Mouse (Mus musculus): ENCODE results near the gene Plau.

The Plau gene

DNA sequence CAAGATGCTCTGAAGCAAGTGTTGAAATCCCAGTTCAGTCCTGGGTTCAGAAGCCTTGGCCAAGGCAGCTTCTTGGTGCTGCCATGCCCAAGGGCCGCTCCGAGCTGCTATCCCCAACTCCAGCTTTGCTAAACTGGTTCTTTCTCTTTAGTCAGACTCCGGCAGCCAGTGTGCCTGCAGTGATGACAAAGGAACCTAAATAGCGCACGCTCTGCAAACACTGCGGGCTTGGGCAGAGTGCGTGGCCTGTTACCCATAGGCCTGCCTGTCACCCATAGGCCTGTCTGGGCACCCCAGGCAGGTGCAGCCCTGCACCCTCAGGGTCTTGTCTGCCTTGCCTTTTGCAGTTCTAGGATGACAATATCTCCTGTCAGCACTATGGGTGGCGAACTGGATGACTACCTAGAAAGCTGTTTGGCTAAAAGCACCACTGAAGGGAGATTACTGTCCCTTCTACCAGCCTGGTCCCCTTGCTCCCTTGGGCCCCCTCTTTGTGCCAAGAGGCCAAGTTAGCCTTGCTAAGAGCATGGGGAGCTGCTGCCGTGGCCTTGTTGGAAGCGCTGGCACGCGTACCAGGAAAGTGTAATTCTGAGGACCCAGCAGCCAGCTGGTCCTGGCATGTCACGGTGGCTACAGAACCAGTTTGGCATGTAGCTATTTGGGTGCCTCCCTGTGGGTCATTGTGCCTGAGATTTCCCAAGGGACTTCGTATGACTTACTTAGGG is 30.2 kb upstream of the Plau start:
- DNase-seq (ENCODE audit: low spot score): no peak

GRCm38 (mm10) chr14:20809349-20809748 is 27.1 kb upstream of the Plau start:
- DNase-seq (ENCODE audit: low spot score): no peak

- no peak for DNase-seq (ENCODE audit: low spot score)
These were observed 26.6 kb upstream of the Plau start for GRCm38 (mm10) chr14:20809820-20810219.

DNA sequence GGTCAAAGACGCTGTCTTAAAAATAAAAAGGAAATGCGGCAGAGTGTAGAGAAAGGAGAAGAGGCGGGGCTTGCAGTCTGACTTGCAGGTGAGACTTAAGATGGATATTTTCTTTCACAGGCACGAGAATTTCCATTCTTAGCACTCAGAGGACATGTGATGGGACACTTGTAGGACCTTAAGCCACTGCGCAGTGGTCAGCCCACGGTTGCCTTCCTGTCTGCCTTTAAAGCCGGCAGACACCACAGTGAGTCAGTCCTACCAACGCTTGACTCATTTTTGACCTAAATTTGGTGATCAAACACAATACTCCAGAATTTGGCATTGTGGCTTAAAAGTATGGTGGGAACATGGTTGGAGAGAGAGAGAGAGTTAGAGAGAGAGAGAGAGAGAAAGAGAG is 25.2 kb upstream of the Plau start:
- no peak for DNase-seq (ENCODE audit: low spot score)

- no peak for DNase-seq (ENCODE audit: low spot score)
These were observed 24.6 kb upstream of the Plau start for GRCm38 (mm10) chr14:20811779-20812406.

DNA sequence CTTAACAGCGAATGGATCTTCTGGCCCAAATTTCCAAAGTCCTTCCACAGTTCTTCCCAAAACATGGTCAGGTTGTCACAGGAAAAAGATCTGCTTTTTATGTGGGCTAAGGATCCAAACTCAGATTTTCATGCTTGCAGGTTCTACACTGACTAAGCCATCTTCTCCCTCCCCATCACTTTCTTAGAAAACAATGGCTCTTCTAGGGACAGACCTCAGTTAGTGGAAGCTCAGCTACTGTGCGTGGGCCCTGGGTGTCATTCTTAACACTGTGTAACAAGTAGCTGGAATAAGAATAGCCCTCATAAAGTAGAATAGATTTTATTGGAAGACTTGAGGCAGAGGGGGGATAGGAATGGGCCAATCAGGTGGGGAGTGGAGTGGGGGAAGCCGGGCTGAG is 21.0 kb upstream of the Plau start:
- no peak for DNase-seq (ENCODE audit: low spot score)

DNA sequence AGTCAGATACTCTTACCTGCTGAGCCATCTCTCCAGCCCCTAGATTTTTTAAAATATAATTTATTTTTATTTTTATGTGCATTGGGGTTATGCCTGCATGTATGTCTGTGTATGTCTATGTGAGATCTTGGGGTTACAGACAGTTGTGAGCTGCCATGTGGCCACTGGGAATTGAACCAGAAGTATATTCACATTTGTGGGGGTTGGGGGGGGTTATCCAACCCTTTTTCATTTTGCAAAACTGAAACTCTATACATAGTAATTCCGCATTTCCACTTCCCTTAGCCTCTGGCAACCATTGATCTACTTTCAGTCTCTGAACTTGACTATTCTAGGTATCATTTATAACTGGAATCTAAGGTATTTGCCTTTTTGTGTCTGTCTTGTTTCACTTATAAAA is 11.9 kb upstream of the Plau start:
- DNase-seq (ENCODE audit: low spot score): no peak

DNA sequence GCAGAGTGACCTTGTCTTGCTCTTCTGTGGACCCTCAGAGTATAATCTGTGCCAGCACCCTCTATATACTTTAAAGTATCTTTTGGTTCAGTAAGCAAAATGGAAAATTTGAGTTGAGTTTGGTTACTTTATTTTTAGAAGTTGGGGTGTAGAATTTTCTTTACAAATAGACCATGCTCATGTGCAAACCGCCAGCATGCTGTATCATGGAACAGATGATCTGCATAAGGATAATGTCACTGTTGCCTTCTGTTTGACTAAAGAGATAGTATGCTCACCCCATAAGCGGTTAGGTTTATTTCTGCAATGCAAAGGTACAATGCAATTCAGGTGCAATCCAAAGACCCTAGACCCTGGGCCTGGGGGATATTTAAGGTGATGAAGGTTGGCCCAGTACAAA is 10.9 kb upstream of the Plau start:
- no peak for DNase-seq (ENCODE audit: low spot score)

DNA sequence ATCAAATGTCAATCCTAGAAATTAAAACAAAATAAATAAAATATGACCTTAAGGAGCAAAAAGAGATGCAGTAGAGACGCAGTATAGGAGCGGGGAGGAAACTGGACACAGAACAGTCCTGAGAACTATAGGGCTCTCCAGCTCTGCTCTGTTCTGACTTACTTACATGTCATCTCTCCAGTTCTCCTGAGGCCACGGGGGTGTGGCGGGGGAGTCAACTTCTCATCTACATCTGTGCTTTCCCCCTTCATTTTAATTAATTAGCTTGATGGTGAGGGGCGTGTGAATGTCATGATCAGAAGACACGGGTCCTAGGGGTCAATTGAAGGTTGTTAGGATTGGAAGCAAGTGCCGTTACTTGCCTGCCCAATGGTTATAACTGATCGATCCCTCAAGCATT is 9.4 kb upstream of the Plau start:
- DNase-seq (ENCODE audit: low spot score): no peak

DNA sequence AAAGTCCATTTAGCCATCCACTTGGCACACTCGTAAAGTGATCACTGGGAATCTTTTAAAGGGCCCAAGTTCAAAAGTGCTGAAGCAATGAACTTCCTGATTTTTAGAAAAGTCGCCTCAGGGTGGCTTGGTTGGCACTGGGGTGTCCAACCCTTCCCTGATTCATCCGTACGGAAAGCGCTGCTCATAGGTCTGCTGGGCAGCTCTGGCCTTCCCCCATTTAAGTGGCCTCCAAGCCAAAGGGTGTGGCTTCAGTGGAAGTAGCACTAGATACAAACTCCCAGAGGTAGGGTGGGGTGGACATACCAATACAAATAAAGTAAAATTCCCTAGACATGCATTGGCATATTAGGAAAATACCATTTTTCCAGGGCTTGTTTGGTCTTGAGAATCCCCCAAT is 9.0 kb upstream of the Plau start:
- no peak for DNase-seq (ENCODE audit: low spot score)

DNA sequence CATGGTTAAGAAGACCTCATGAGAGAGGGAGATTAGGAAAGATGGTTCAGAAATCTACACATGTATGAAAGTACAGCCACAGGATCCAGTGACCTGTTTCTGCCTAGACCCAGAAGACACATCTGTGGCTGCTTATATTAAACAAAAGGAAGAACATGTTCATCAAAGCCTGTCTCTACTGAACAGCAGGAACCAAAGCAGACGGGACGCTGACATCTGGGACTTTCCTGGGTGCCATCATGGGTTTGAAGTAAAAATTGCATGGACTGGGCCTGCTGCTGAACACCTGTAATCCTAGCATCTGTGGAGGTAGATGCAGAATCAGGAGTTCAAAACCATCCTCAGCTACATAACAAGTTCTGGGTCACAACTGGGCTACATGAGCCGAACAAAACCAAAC is 7.9 kb upstream of the Plau start:
- DNase-seq (ENCODE audit: low spot score): no peak

DNA sequence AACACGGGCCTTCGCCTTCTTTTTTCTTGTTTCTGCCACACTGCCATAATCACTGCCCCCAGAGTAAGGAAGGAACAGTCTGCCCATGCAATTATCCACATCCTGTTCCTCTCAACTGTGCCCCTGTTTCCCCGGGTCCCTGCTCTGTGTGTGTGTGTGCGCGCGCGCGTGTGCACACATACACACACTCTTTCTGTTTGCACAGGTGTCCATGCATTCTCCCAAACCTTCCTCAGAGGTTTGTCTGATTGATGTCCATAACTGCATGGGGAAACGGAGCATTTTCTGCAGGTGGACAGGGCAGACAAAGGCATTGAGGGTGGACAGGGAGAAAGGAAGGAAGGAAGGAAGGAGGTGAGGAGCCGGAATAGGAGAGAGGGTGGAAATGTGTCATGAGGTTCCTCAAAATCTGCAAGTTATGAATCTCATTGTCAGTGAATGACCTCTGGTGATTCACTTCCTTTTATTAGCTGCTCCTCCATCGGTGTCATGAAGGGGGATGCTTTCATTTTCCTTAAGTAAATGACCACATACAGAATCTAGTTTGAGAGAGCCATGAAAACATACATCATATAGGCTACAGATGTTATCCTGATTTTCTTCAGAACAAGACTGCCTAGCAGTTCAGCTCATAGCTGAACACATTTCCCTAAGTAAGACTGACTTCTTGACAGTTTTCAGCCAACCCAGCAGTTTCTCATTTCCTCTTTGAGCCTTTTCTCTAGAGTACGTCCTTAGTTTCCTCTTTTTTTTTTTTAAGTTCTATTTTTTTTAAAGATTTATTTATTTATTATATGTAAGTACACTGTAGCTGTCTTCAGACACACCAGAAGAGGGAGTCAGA is 6.7 kb upstream of the Plau start:
- no peak for DNase-seq (ENCODE audit: low spot score)

DNA sequence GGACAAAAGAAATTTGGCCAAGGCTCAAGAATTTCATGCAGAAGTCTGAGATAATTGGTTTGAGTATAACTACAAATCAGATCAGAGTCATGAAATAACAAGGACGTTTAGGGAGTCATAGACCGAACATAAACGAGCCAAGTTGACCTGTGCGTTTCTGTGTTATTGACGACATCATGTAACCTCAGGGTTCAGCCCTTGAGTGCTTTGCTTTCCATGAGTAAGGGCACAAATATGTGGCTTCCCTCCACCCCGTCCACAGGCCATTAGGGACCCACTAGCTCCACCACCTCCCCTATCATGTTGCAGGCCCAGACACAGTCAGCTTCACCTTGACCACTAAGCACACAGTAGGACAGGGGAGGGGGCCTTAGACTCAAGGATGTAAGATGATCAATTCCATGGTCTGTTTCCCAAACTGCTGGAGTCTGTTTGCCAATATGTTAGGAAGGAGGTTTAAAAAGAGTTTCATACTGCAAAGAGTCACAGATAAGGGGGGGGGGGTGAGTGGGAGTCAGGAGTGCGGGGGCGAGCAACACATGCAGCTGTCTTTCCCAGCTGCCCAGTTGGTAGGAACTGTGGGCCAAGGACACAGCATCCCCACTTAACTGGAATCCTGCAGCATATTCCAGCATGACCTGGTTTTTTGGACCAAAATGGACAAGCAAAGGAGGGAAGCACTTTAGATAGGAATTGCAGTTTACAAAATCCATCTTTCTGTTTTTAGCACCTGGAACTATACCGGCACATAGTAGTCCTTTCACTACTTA is 5.1 kb upstream of the Plau start:
- DNase-seq (ENCODE audit: low spot score): no peak

- no peak for DNase-seq (ENCODE audit: low spot score)
These were observed 4.5 kb upstream of the Plau start for GRCm38 (mm10) chr14:20831915-20832314.

- no peak for DNase-seq (ENCODE audit: low spot score)
These were observed 2.9 kb upstream of the Plau start for GRCm38 (mm10) chr14:20833525-20833924.

GRCm38 (mm10) chr14:20834136-20834535 is 2.3 kb upstream of the Plau start:
- no peak for DNase-seq (ENCODE audit: low spot score)

GRCm38 (mm10) chr14:20836905-20837376 is 481 bp downstream of the Plau start:
- peak; percentile 13 for DNase-seq (ENCODE audit: low spot score)

GRCm38 (mm10) chr14:20837681-20838080 is 1.2 kb downstream of the Plau start:
- DNase-seq (ENCODE audit: low spot score): no peak

GRCm38 (mm10) chr14:20841526-20841925 is 5.1 kb downstream of the Plau start:
- DNase-seq (ENCODE audit: low spot score): no peak

DNA sequence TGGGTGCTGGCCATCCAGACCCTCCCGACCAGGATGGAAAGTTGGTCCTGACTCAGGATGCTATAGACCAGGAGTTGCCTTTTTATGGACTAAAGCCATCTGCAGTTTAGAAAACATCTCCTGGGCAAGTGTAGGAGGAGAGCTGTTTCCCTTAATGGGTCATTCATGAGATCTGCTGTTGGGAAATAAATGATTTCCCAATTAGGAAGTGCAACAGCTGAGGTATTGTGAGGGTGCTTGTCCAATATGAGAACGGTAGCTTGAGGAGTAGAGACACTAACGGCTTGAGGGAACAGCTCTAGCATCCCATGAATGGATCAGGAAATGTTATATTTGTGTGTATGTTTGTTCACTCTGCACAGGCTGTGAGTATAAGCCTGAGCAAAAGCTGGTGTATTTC is 6.2 kb downstream of the Plau start:
- DNase-seq (ENCODE audit: low spot score): no peak

- no peak for DNase-seq (ENCODE audit: low spot score)
These were observed 7.7 kb downstream of the Plau start for GRCm38 (mm10) chr14:20844126-20844525.

Measured in retina, embryonic 14.5 days (tissue).